Mouse (Mus musculus): Measurements from ENCODE around the gene Coro7. TPM values are rescaled to one million over a fixed set of nuclear protein-coding genes. Genes with fewer than 3 reads are reported as not detected.

Coro7 gene
- polyA plus RNA-seq, 1 experiment from 2014 or later: 13.7 TPM

DNA sequence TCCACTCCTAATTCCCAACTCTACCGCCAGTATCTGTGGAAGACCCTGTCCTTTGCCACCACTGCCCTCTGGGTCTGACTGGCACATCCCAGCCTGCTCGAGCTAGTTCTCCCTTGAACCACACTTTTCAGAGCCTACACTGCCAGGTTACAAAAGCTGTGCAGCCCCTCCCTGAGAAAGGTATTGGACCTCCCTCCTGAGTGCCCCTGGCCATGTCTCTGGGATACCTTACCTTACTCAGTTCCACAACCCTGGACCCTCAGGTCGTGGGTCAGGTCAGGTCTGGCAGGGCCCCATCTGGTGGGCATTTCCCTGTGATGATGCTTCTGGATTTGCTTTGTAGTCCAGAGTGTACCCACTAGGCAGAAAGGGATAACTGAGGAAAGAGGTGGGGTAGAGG lies 80.0 kb downstream of the Coro7 start:
- Histone ChIP-seq H3K36me3 (ENCODE audit: control insufficient read depth, insufficient read depth) (no peaks in the 10 kb centered on the region), H3K27me3 (ENCODE audit: control insufficient read depth, insufficient read depth, low read length) (no peaks in the 10 kb centered on the region), H3K4me3 (ENCODE audit: low read length) (no peak overlapping the region), H3K4me1 (ENCODE audit: control insufficient read depth, insufficient read depth, low read length) (peaks cover 90% of the 10 kb centered on the region), H3K4me2 (ENCODE audit: low read depth, low read length) (no peak overlapping the region), H3K27ac (ENCODE audit: low read length) (no peak overlapping the region), H3K9me3 (replicated peaks; ENCODE audit: control insufficient read depth, low read length) (no peaks in the 10 kb centered on the region), H3K9ac (ENCODE audit: low read length) (no peak overlapping the region)
- ATAC-seq (replicated peaks; ENCODE audit: extremely low read depth, insufficient read depth, low FRiP score): no peak
- 85% methylated on average over 3 of the region's 3 CpGs for WGBS

DNA sequence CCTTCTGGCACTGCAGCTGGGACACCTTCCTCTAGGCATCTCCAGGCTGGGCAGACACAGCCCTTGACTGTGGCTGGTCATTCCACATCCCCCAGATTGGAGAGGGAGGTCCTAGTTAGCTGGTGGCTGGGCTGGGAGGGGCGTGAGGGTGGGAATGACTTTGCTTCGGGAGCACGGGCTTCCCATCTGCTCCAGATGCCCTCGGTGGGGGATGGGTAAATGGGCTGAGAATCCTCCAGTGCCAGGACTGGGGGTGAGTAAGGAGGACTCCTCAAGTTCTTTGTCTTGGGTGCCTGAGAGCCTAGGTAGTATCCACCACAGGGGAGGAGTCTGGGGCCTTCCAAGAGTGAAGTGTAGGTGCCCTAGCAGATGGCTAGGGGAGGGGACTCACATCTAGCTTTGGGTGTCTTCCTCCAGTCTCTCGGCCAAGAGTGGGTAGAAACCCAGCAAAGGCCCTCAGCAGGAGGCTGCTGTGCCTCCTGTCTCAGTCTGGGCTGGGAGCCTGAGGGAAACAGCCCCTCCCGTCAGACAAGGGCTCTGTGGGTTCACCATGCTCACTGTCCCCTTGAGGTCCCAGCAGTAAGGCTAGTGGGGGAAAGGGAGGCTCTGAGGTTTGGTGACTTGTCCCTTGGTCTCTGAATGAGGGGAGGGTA lies 80.6 kb downstream of the Coro7 start:
- Histone ChIP-seq H3K27ac (ENCODE audit: low read length) (peak overlapping the region; percentile 34), H3K9me3 (replicated peaks; ENCODE audit: control insufficient read depth, low read length) (no peaks in the 10 kb centered on the region), H3K36me3 (ENCODE audit: control insufficient read depth, insufficient read depth) (no peaks in the 10 kb centered on the region), H3K4me2 (ENCODE audit: low read depth, low read length) (no peak overlapping the region), H3K27me3 (ENCODE audit: control insufficient read depth, insufficient read depth, low read length) (no peaks in the 10 kb centered on the region), H3K4me3 (ENCODE audit: low read length) (no peak overlapping the region), H3K9ac (ENCODE audit: low read length) (peak overlapping the region; percentile 38; the same call in 1 of the 2 replicates), H3K4me1 (ENCODE audit: control insufficient read depth, insufficient read depth, low read length) (peaks cover 84% of the 10 kb centered on the region)
- ATAC-seq (replicated peaks; ENCODE audit: extremely low read depth, insufficient read depth, low FRiP score): no peak
- WGBS: 31% methylated on average over 6 of the region's 6 CpGs

DNA sequence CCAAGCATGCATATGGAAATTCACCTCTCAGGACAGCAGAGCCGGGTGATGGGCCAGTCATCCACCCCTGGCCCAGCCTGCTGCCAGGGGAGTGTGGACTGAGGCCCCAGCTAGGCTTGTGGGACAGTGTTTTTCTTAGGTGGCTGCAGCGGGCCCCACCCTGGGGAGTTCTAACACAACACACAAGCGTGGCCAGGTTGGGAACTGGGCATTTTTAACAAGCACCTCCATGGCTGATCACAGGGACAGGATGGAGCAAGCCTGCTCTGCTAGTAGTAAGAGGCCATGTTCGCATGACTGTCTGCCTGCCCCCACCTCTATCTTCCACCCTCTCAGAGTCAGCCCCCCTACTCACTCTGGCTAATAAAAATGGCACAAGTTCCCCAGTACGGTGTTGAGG lies 81.5 kb downstream of the Coro7 start:
- no peaks in the 10 kb centered on the region for H3K27me3 ChIP-seq (ENCODE audit: control insufficient read depth, insufficient read depth, low read length)
- H3K4me2 ChIP-seq (ENCODE audit: low read depth, low read length): no peak overlapping the region
- no peaks in the 10 kb centered on the region for H3K36me3 ChIP-seq (ENCODE audit: control insufficient read depth, insufficient read depth)
- 76% methylated on average over 5 of the region's 5 CpGs for WGBS
- no peak overlapping the region for H3K4me3 ChIP-seq (ENCODE audit: low read length)
- no peaks in the 10 kb centered on the region for H3K9me3 ChIP-seq (replicated peaks; ENCODE audit: control insufficient read depth, low read length)
- no peak for ATAC-seq (replicated peaks; ENCODE audit: extremely low read depth, insufficient read depth, low FRiP score)
- no peak overlapping the region for H3K27ac ChIP-seq (ENCODE audit: low read length)
- no peak overlapping the region; the same call in 1 of the 2 replicates for H3K9ac ChIP-seq (ENCODE audit: low read length)
- H3K4me1 ChIP-seq (ENCODE audit: control insufficient read depth, insufficient read depth, low read length): peaks cover 78% of the 10 kb centered on the region

DNA sequence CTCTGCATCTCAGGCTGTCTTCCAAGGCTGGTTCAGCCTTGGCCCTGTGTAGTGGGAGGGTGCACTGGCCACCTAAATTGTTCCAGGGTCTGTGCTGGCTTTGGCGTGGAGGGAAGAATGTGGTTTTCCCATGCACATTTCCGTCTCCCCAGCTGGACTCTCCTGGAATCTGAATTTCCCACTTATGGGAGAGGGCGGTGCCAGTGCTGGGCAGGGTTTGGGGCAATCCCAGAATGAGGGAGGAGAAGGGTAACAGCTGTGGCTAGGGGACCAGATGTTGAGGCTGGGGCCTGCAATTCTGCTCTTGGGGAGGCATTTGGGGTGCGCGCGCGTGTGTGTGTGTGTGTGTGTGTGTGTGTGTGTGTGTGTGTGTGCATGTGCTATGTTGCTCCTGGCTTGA lies 82.3 kb downstream of the Coro7 start:
- Histone ChIP-seq H3K4me1 (ENCODE audit: control insufficient read depth, insufficient read depth, low read length) (peaks cover 77% of the 10 kb centered on the region), H3K27me3 (ENCODE audit: control insufficient read depth, insufficient read depth, low read length) (no peaks in the 10 kb centered on the region), H3K9me3 (replicated peaks; ENCODE audit: control insufficient read depth, low read length) (no peaks in the 10 kb centered on the region), H3K4me2 (ENCODE audit: low read depth, low read length) (0 out of 2 replicates have a peak overlapping the region, but pooled peaks have one; percentile 8), H3K27ac (ENCODE audit: low read length) (peak overlapping the region; percentile 6), H3K4me3 (ENCODE audit: low read length) (no peak overlapping the region), H3K9ac (ENCODE audit: low read length) (no peak overlapping the region), H3K36me3 (ENCODE audit: control insufficient read depth, insufficient read depth) (no peaks in the 10 kb centered on the region)
- WGBS: 54% methylated on average over 7 of the region's 7 CpGs
- no peak for ATAC-seq (replicated peaks; ENCODE audit: extremely low read depth, insufficient read depth, low FRiP score)

DNA sequence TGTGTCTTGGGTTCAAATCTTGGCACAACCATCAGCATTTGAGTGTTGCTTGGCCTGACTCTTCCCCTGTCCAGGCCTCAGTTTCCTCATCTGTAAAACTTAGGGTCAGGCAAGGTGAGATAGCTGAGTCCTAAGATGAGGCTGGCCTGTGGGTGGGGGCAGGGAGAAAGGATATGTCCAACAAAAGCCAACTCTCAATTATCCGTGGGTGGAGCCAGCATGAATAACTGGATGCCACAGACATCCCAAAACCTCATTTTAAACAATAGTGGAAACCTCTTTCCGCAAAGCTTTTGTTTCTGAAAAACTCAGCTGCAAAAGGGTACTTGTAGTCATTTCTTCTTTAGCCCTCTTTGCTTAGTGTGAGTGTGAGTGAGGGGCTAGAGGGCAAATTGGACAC lies 82.7 kb downstream of the Coro7 start:
- H3K9me3 ChIP-seq (replicated peaks; ENCODE audit: control insufficient read depth, low read length): no peaks in the 10 kb centered on the region
- ATAC-seq (replicated peaks; ENCODE audit: extremely low read depth, insufficient read depth, low FRiP score): no peak
- no peaks in the 10 kb centered on the region for H3K36me3 ChIP-seq (ENCODE audit: control insufficient read depth, insufficient read depth)
- 64% methylated on average over 2 of the region's 2 CpGs for WGBS
- peak overlapping the region; percentile 67 for H3K4me2 ChIP-seq (ENCODE audit: low read depth, low read length)
- H3K27me3 ChIP-seq (ENCODE audit: control insufficient read depth, insufficient read depth, low read length): no peaks in the 10 kb centered on the region
- H3K9ac ChIP-seq (ENCODE audit: low read length): no peak overlapping the region; the same call in 1 of the 2 replicates
- H3K4me3 ChIP-seq (ENCODE audit: low read length): no peak overlapping the region
- H3K27ac ChIP-seq (ENCODE audit: low read length): peak overlapping the region; percentile 6
- H3K4me1 ChIP-seq (ENCODE audit: control insufficient read depth, insufficient read depth, low read length): peaks cover 72% of the 10 kb centered on the region

DNA sequence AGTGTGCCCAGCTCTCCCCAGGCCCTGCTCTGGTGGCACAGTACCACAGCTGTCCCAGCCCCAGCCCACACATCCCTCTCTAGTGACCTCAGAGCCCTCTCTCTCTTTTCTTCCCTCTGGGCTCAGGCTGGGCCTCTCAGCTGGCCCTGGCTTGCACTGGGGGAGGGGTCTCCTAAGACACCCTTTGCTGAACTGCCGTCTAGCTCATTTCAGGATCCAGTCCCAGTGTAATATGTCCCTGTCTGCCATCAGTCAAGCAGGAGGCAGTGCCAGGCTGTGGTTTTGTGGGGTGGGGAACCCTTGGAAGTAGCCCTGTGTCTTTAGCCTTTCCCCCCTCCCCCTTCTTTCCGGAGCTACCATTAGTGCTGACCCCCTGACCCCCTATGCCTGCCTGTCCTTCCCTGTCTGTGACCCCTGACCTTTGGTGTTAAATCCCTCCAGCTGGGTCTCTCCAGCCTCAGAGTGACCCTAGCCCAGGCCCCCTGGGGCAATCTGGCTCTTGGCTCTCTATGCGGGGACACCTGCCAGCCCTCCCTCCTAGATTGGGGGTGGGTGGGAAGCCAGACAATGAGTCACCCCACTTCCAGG lies 83.3 kb downstream of the Coro7 start:
- Histone ChIP-seq H3K4me1 (ENCODE audit: control insufficient read depth, insufficient read depth, low read length) (peaks cover 68% of the 10 kb centered on the region), H3K9ac (ENCODE audit: low read length) (peak overlapping the region; percentile 89), H3K36me3 (ENCODE audit: control insufficient read depth, insufficient read depth) (no peaks in the 10 kb centered on the region), H3K27ac (ENCODE audit: low read length) (peak overlapping the region; percentile 93), H3K27me3 (ENCODE audit: control insufficient read depth, insufficient read depth, low read length) (no peaks in the 10 kb centered on the region), H3K9me3 (replicated peaks; ENCODE audit: control insufficient read depth, low read length) (no peaks in the 10 kb centered on the region), H3K4me2 (ENCODE audit: low read depth, low read length) (peak overlapping the region; percentile 67), H3K4me3 (ENCODE audit: low read length) (peak overlapping the region; percentile 83)
- ATAC-seq (replicated peaks; ENCODE audit: extremely low read depth, insufficient read depth, low FRiP score): no peak
- WGBS: 26% methylated on average over 3 of the region's 3 CpGs

DNA sequence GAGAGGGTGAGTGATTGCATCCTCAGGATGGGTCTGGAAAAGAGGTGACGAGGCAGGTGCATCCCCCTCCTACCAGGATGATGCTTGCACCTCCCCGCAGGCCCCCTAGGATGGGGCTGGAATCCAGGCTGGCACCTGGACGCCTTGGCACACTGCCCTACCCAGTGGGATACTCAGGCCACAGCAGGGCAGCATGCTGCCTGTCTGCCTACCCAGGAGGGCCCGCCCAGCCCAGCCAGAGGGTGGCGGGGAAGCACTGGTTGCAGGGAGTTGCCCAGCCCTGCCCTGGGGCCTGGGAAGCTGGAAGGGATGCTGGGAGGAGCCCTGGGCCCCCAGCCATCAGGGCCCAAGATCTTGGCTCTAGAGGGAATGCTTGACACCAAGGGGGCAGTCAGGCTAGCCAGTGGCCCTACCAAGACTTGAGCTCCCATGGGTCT lies 84.0 kb downstream of the Coro7 start:
- Histone ChIP-seq H3K9me3 (replicated peaks; ENCODE audit: control insufficient read depth, low read length) (no peaks in the 10 kb centered on the region), H3K27ac (ENCODE audit: low read length) (peak overlapping the region; percentile 93), H3K9ac (ENCODE audit: low read length) (peak overlapping the region; percentile 89), H3K27me3 (ENCODE audit: control insufficient read depth, insufficient read depth, low read length) (no peaks in the 10 kb centered on the region), H3K36me3 (ENCODE audit: control insufficient read depth, insufficient read depth) (peaks cover 5% of the 10 kb centered on the region), H3K4me1 (ENCODE audit: control insufficient read depth, insufficient read depth, low read length) (peaks cover 61% of the 10 kb centered on the region), H3K4me2 (ENCODE audit: low read depth, low read length) (peak overlapping the region; percentile 67), H3K4me3 (ENCODE audit: low read length) (peak overlapping the region; percentile 83)
- 0 out of 2 replicates have a peak, but pooled peaks have one; percentile 11 for ATAC-seq (replicated peaks; ENCODE audit: extremely low read depth, insufficient read depth, low FRiP score)
- 5% methylated on average over 5 of the region's 5 CpGs for WGBS

DNA sequence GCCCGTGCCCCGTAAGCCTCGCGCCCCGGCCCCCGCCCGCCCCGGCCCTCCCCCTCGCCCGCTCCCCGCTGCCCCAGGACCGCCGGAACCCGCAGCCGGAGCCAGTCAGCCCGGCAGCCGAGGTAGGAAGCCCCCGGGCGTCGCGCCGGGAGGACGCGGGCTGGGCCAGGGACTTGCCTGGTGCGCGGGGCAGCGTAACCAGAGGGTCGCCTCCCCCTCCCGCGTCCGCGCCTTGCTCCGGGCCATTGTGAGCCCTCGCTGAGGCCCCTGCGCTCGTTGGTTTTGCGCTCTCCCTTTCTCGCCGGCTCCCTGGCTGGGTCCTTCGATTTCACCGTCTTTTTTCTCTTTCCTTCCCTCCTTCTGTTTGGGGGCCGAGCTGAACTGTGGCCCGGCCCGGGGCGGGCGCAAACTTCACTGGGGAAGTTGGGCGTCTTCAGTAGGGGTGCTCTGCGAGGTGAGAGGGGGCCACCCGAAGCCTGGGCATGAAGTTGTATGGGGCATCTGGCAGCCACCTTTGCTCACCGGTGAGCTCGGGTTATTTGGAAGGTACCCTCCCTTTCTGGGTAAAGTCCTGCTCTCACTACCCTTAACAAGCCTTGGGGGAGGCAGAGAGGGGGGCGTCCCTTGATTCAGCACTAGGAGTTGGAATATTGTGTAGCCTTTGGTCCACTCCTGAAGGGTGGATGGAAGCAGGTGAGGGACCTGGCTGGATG lies 84.6 kb downstream of the Coro7 start:
- Histone ChIP-seq H3K9ac (ENCODE audit: low read length) (peak overlapping the region; percentile 89), H3K27me3 (ENCODE audit: control insufficient read depth, insufficient read depth, low read length) (no peaks in the 10 kb centered on the region), H3K9me3 (replicated peaks; ENCODE audit: control insufficient read depth, low read length) (no peaks in the 10 kb centered on the region), H3K4me3 (ENCODE audit: low read length) (peak overlapping the region; percentile 83), H3K36me3 (ENCODE audit: control insufficient read depth, insufficient read depth) (peaks cover 8% of the 10 kb centered on the region), H3K4me2 (ENCODE audit: low read depth, low read length) (peak overlapping the region; percentile 67), H3K4me1 (ENCODE audit: control insufficient read depth, insufficient read depth, low read length) (peaks cover 55% of the 10 kb centered on the region), H3K27ac (ENCODE audit: low read length) (peak overlapping the region; percentile 93)
- ATAC-seq (replicated peaks; ENCODE audit: extremely low read depth, insufficient read depth, low FRiP score): peak; percentile 19; the same call in 1 of the 2 replicates
- under 1% methylated on average over 45 of the region's 52 CpGs for WGBS
